Mouse (Mus musculus) cerebellum, postnatal 25 days (tissue): ENCODE data around the gene Man1c1.

Experiments used
- DNase-seq, 2 experiments: peaks; one replicate each; pipeline ENCODE4 v3.0.0; 2021; ENCODE audit warnings: mixed read lengths in 2 of 2

Man1c1 gene

GRCm38 (mm10) chr4:134542726-134543125, 161.4 kb downstream of the Man1c1 start:
- no peak for DNase-seq

GRCm38 (mm10) chr4:134538997-134539580, 165.0 kb downstream of the Man1c1 start:
- DNase-seq = peak; percentile 51 to 68

- no peak for DNase-seq
Measured at GRCm38 (mm10) chr4:134535787-134536151, 168.3 kb downstream of the Man1c1 start.

- DNase-seq = peak; percentile 95 to 97
Measured at GRCm38 (mm10) chr4:134534932-134535786, 168.9 kb downstream of the Man1c1 start, which contains the start of gene Mtfr1l. Mtfr1l (minus strand) TSS chr4:134535387.

- DNase-seq = peak; percentile 57 to 76
Measured at GRCm38 (mm10) chr4:134534124-134534886, 169.8 kb downstream of the Man1c1 start.

- DNase-seq = no peak
Measured at GRCm38 (mm10) chr4:134533421-134533820, 170.7 kb downstream of the Man1c1 start.

GRCm38 (mm10) chr4:134532928-134533327, 171.2 kb downstream of the Man1c1 start:
- no peak for DNase-seq

- no peak for DNase-seq
Measured at GRCm38 (mm10) chr4:134526220-134526619, 177.9 kb downstream of the Man1c1 start.

GRCm38 (mm10) chr4:134525806-134526205, 178.3 kb downstream of the Man1c1 start:
- DNase-seq = no peak

- no peak for DNase-seq
Measured at GRCm38 (mm10) chr4:134523447-134523846, 180.6 kb downstream of the Man1c1 start.

GRCm38 (mm10) chr4:134519281-134519680, 184.8 kb downstream of the Man1c1 start:
- DNase-seq = no peak

GRCm38 (mm10) chr4:134518541-134518940, 185.5 kb downstream of the Man1c1 start:
- no peak for DNase-seq

GRCm38 (mm10) chr4:134517719-134518118, 186.4 kb downstream of the Man1c1 start:
- no peak for DNase-seq

GRCm38 (mm10) chr4:134516981-134517380, 187.1 kb downstream of the Man1c1 start:
- DNase-seq = peak in 1 of 2 experiments; percentile 33

- no peak for DNase-seq
Measured at GRCm38 (mm10) chr4:134515614-134516013, 188.5 kb downstream of the Man1c1 start.

- DNase-seq = no peak
Measured at GRCm38 (mm10) chr4:134514309-134514930, 189.7 kb downstream of the Man1c1 start.

GRCm38 (mm10) chr4:134512798-134513197, 191.3 kb downstream of the Man1c1 start:
- DNase-seq = no peak

GRCm38 (mm10) chr4:134511730-134512129, 192.4 kb downstream of the Man1c1 start:
- no peak for DNase-seq
